Mouse (Mus musculus) olfactory bulb, adult 2 months (tissue): ENCODE results near the gene Marc2. TPM values are rescaled to one million over a fixed set of nuclear protein-coding genes. Genes with fewer than 3 reads are reported as not detected.
A peak's percentile ranks its signal among the peaks of the same experiment; 100 is the strongest.

Experiments used
- H3K27ac ChIP-seq: fragments of 200-500 bp; 2 replicates; pipeline ENCODE4 v1.5.1; 2012; ENCODE audit warnings: low read depth, low read length; ENCODE audit not compliant: insufficient read depth
- H3K4me1 ChIP-seq: fragments of 200-500 bp; 2 replicates; pipeline ENCODE4 v1.6.1; 2012; ENCODE audit warnings: low read length; ENCODE audit not compliant: control insufficient read depth, insufficient read depth
- H3K4me3 ChIP-seq: fragments of 200-500 bp; 2 replicates; pipeline ENCODE4 v1.5.1; 2012; ENCODE audit warnings: mild to moderate bottlenecking, low read depth, low read length, moderate library complexity; ENCODE audit not compliant: insufficient read depth
- CTCF ChIP-seq: fragments of 200-500 bp; IDR thresholded peaks from 2 replicates; pipeline ENCODE4 v1.5.1; 2012; ENCODE audit warnings: low read depth, mild to moderate bottlenecking, low read length, moderate library complexity; ENCODE audit not compliant: insufficient read depth
- POLR2A ChIP-seq: fragments of 200-500 bp; IDR thresholded peaks from 2 replicates; pipeline ENCODE4 v1.6.1; 2012; ENCODE audit warnings: mild to moderate bottlenecking, low read depth, low read length, moderate library complexity; ENCODE audit not compliant: insufficient read depth
- WGBS: fragments of 180-500 bp; shearing (Covaris S2); methylation state at CpG from one replicate; pipeline ENCODE4 v1.1.7; 2018; 5-methylcytosine and 5-hydroxymethylcytosine counted together
- polyA plus RNA-seq: library from polyadenylated mRNA; stranded (reverse); fragments of >200 nt; gene quantifications from 2 replicates; pipeline ENCODE4 v1.2.4, GENCODE M21; 2012; ENCODE audit warnings: low replicate concordance; ENCODE audit not compliant: missing spikeins, insufficient read depth, insufficient read length

The Marc2 gene
- polyA plus RNA-seq, 1 experiment: not detected

DNA sequence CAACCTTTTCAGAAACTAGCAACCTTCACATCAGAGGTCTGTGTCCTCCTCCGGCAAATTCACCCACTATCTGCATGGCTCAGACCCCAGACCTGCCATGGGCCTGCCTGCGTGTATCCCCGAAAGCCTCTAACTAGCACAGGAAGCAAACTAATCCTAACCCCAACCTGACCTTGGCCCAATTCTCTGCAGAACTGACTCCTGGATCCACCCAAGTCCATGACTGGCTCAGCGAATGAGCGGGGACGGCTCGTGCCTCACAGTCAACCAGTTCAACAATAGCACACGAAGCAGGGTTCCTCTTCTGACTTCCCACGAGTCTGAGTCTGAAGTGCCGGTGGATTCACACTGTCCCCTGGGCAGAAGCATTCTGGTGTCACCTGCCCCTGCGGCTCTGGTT lies 27.7 kb upstream of the Marc2 start:
- Histone ChIP-seq H3K4me1 (peaks cover 29% of the 10 kb centered on the region), H3K27ac (peak overlapping the region; percentile 55), H3K4me3 (no peak overlapping the region)
- WGBS: 68% methylated on average over 11 of the region's 11 CpGs
- no peak for TF ChIP-seq POLR2A
- TF ChIP-seq CTCF: no peak

DNA sequence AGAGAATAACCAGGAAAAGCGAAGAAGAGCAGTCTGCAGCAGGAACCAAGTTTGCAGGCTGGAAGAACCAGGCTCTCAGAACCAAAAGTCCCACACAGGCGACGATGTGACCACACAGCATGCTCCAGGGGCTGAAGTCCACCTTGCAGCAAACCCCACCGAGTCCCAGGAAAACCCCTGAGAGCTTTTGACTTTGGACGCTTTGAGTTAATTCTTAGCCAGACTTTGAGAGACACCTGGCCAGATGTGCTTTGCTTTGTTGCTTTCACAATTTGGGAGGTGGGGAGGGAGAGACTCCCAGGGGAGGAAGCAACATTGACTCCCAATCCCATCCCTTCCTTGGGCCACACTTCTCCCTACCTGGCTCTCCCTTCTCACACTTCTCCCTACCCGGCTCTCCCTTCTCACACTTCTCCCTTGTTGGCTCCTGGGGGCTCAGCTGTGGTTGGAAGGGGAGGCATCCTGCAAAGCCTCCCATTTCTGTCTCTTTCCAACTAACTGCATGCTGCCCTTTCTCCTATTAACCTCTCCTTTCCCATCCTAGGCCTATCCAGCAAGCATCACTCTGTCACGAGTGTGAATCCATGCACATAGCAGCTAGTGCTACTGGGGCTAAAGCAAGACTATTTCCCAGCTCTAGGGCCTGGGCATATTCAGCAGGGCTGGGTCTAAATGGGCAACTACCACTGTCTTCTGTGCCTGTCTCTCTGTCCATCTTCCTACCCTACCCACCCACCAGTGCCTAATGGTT lies 26.0 kb upstream of the Marc2 start:
- TF ChIP-seq CTCF: no peak
- no peak for TF ChIP-seq POLR2A
- Histone ChIP-seq H3K4me3 (no peak overlapping the region), H3K27ac (no peak overlapping the region), H3K4me1 (peaks cover 25% of the 10 kb centered on the region)
- WGBS: 91% methylated on average over 7 of the region's 7 CpGs

DNA sequence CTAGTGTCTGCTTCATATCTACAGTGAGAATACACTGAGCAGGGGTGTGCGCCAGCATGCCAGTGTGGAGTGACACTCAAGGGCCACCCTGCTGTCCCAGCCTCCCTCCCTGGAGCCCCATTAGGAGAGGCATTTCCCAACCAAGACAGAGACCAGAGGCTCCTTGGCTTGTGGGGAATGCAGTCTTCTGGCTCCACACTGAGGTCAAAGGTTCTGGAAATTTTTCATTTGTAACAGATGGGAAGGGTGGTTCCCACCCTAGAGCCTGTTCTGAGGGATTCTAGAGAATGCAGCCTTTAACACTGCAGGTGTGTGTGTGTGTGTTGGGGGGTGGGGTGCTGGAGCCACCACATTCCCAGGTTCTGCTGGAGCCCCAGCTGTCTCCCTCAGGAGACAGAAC lies 25.3 kb upstream of the Marc2 start:
- H3K4me1 ChIP-seq: peaks cover 28% of the 10 kb centered on the region
- TF ChIP-seq POLR2A: no peak
- no peak for TF ChIP-seq CTCF
- no peak overlapping the region for H3K4me3 ChIP-seq
- 97% methylated on average over 1 of the region's 1 CpGs for WGBS
- no peak overlapping the region for H3K27ac ChIP-seq

GRCm38 (mm10) chr1:184870646-184871385 lies 24.6 kb upstream of the Marc2 start:
- 82% methylated on average over 11 of the region's 11 CpGs for WGBS

DNA sequence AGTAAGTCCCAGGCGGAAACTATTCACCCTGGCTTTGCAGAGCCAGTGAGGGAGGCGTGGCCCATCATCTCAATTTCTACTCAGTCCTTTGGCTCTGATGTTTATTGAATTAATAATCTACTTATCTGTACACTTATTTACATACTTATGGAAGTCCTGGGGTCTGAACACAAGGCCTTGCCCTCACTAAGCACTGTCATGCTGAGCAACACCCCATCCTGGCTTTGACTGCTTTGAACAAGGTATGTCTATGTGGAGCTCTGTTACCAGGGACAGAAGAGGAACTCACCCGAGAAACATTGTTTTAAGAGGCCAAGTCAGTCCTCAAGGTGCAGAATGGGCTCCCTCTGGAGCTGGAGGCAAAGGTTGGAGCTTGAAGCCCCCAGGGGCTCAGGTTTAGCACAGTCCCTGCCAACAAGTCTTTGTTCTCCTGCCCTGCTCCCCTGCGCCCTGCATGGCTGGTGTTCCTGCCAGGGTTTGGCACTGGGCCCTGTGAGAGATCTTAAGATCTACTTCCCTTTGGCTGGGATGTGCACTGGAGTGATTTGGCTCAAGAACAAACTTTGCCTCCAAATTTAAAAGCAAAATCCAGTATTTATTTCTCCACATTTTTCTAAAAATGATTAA lies 23.8 kb upstream of the Marc2 start:
- peaks cover 28% of the 10 kb centered on the region for H3K4me1 ChIP-seq
- no peak overlapping the region for H3K4me3 ChIP-seq
- peak overlapping the region; percentile 9; the same call in 1 of the 2 replicates for H3K27ac ChIP-seq
- WGBS: 65% methylated on average over 4 of the region's 4 CpGs
- TF ChIP-seq CTCF: no peak
- TF ChIP-seq POLR2A: no peak

More at GRCm38 (mm10) chr1:184870646-184871385, 24.6 kb upstream of the Marc2 start:
- Histone ChIP-seq H3K4me3 (no peak overlapping the region), H3K4me1 (peaks cover 28% of the 10 kb centered on the region), H3K27ac (no peak overlapping the region)
- TF ChIP-seq POLR2A (no peak), CTCF (no peak)

GRCm38 (mm10) chr1:184867640-184868120 lies 21.4 kb upstream of the Marc2 start:
- peaks cover 16% of the 10 kb centered on the region for H3K4me1 ChIP-seq
- no peak overlapping the region for H3K4me3 ChIP-seq
- H3K27ac ChIP-seq: no peak overlapping the region
- TF ChIP-seq CTCF: no peak
- no peak for TF ChIP-seq POLR2A
- WGBS: 87% methylated on average over 3 of the region's 3 CpGs

- TF ChIP-seq POLR2A (no peak), CTCF (no peak)
- peaks cover 15% of the 10 kb centered on the region for H3K4me1 ChIP-seq
- no peak overlapping the region for H3K27ac ChIP-seq
- no peak overlapping the region for H3K4me3 ChIP-seq
- WGBS: 56% methylated on average over 7 of the region's 7 CpGs
Measured at GRCm38 (mm10) chr1:184864381-184864801, 18.1 kb upstream of the Marc2 start.

GRCm38 (mm10) chr1:184862636-184863035 lies 16.4 kb upstream of the Marc2 start:
- no peak overlapping the region for H3K27ac ChIP-seq

GRCm38 (mm10) chr1:184861551-184861950 lies 15.3 kb upstream of the Marc2 start:
- no peak for TF ChIP-seq POLR2A
- no peak for TF ChIP-seq CTCF
- Histone ChIP-seq H3K27ac (no peak overlapping the region), H3K4me3 (no peak overlapping the region), H3K4me1 (peaks cover 13% of the 10 kb centered on the region)
- whole genome bisulfite sequencing: 59% methylated on average over 2 of the region's 2 CpGs

More at GRCm38 (mm10) chr1:184862636-184863035, 16.4 kb upstream of the Marc2 start:
- WGBS: 77% methylated on average over 6 of the region's 6 CpGs
- no peak overlapping the region for H3K4me3 ChIP-seq
- TF ChIP-seq CTCF: no peak
- TF ChIP-seq POLR2A: no peak
- peaks cover 15% of the 10 kb centered on the region for H3K4me1 ChIP-seq
